Mouse (Mus musculus) G1E-ER4 (cell line): ENCODE results near the gene Hoxd3. TPM values are rescaled to one million over a fixed set of nuclear protein-coding genes. Genes with fewer than 3 reads are reported as not detected.

Source experiments
- GATA1 ChIP-seq: IDR thresholded peaks from one replicate; pipeline ENCODE4 v1.8.0; 2012; ENCODE audit warnings: low read length, inconsistent platforms
- polyA plus RNA-seq: library from polyadenylated mRNA; stranded (reverse); fragments of >175 nt; gene quantifications from 2 replicates; pipeline ENCODE4 v1.2.3, GENCODE M21; 2012

Gene Hoxd3
- polyA plus RNA-seq, 1 experiment = not detected

GRCm38 (mm10) chr2:74696442-74697335 lies 15.0 kb upstream of the Hoxd3 start:
- TF ChIP-seq GATA1 = no peak

- no peak for TF ChIP-seq GATA1
These were observed 14.1 kb upstream of the Hoxd3 start, which contains the start of gene Hoxd9 for GRCm38 (mm10) chr2:74697567-74698121. TSS of gene Hoxd9 (plus strand) at chr2:74697727.

- no peak for TF ChIP-seq GATA1
These were observed 13.3 kb upstream of the Hoxd3 start for GRCm38 (mm10) chr2:74698201-74699052.

GRCm38 (mm10) chr2:74699053-74699430 lies 12.7 kb upstream of the Hoxd3 start:
- no peak for TF ChIP-seq GATA1

GRCm38 (mm10) chr2:74699664-74700545 lies 11.8 kb upstream of the Hoxd3 start:
- no peak for TF ChIP-seq GATA1

GRCm38 (mm10) chr2:74700546-74701112 lies 11.1 kb upstream of the Hoxd3 start:
- no peak for TF ChIP-seq GATA1

- TF ChIP-seq GATA1 = no peak
These were observed 9.5 kb upstream of the Hoxd3 start for GRCm38 (mm10) chr2:74701949-74702819.

- TF ChIP-seq GATA1 = no peak
These were observed 8.9 kb upstream of the Hoxd3 start for GRCm38 (mm10) chr2:74702820-74703219.

GRCm38 (mm10) chr2:74703317-74703716 lies 8.4 kb upstream of the Hoxd3 start:
- no peak for TF ChIP-seq GATA1

GRCm38 (mm10) chr2:74703720-74704392 lies 7.9 kb upstream of the Hoxd3 start:
- TF ChIP-seq GATA1 = no peak

- TF ChIP-seq GATA1 = no peak
These were observed 7.2 kb upstream of the Hoxd3 start, which contains the start of gene Hoxd8 for GRCm38 (mm10) chr2:74704393-74704998. TSS of gene Hoxd8 (plus strand) at chr2:74704615.

- no peak for TF ChIP-seq GATA1
These were observed 6.7 kb upstream of the Hoxd3 start for GRCm38 (mm10) chr2:74704999-74705466.
